Mouse (Mus musculus): ENCODE measurements around the gene Gm20388. TPM values are rescaled to one million over a fixed set of nuclear protein-coding genes. Genes with fewer than 3 reads are reported as not detected.

The Gm20388 gene
- polyA plus RNA-seq, 1 experiment from 2014 or later = not detected

- Histone ChIP-seq H3K27me3 (peaks cover 7% of the 10 kb centered on the region; the same call in 1 of the 2 replicates), H3K36me3 (no peaks in the 10 kb centered on the region), H3K4me2 (no peak overlapping the region), H3K4me1 (replicated peaks) (peaks cover 38% of the 10 kb centered on the region), H3K9me3 (replicated peaks) (no peaks in the 10 kb centered on the region), H3K27ac (no peak overlapping the region), H3K9ac (no peak overlapping the region), H3K4me3 (no peak overlapping the region)
- 87% methylated on average over 6 of the region's 6 CpGs for whole genome bisulfite sequencing
- no peak for ATAC-seq (replicated peaks; ENCODE audit: insufficient number of reproducible peaks, insufficient read depth, low FRiP score, low read depth)
These were observed 2127.4 kb downstream of the Gm20388 start for GRCm38 (mm10) chr8:122038076-122038475.

GRCm38 (mm10) chr8:122039452-122039851 lies 2128.8 kb downstream of the Gm20388 start:
- ATAC-seq (replicated peaks; ENCODE audit: insufficient number of reproducible peaks, insufficient read depth, low FRiP score, low read depth) = no peak
- Histone ChIP-seq H3K4me2 (no peak overlapping the region), H3K27me3 (peaks cover 11% of the 10 kb centered on the region), H3K4me3 (no peak overlapping the region), H3K9me3 (replicated peaks) (no peaks in the 10 kb centered on the region), H3K9ac (no peak overlapping the region), H3K4me1 (replicated peaks) (peaks cover 43% of the 10 kb centered on the region), H3K27ac (no peak overlapping the region), H3K36me3 (no peaks in the 10 kb centered on the region)
- 63% methylated on average over 4 of the region's 4 CpGs for WGBS

GRCm38 (mm10) chr8:122047206-122047870 lies 2136.7 kb downstream of the Gm20388 start:
- Histone ChIP-seq H3K36me3 (no peaks in the 10 kb centered on the region), H3K27ac (no peak overlapping the region), H3K9ac (no peak overlapping the region), H3K4me2 (no peak overlapping the region), H3K4me1 (replicated peaks) (peaks cover 15% of the 10 kb centered on the region), H3K9me3 (replicated peaks) (no peaks in the 10 kb centered on the region), H3K27me3 (peaks cover 7% of the 10 kb centered on the region; the same call in 1 of the 2 replicates), H3K4me3 (no peak overlapping the region)
- ATAC-seq (replicated peaks; ENCODE audit: insufficient number of reproducible peaks, insufficient read depth, low FRiP score, low read depth) = no peak
- 69% methylated on average over 15 of the region's 15 CpGs for WGBS

GRCm38 (mm10) chr8:122049266-122049665 lies 2138.6 kb downstream of the Gm20388 start:
- 90% methylated on average over 4 of the region's 4 CpGs for WGBS
- H3K27me3 ChIP-seq = peaks cover 2% of the 10 kb centered on the region; the same call in 1 of the 2 replicates
- no peak overlapping the region for H3K9ac ChIP-seq
- no peaks in the 10 kb centered on the region for H3K9me3 ChIP-seq (replicated peaks)
- 0 out of 2 replicates have a peak, but pooled peaks cover 4% of the 10 kb centered on the region for H3K4me1 ChIP-seq (replicated peaks)
- H3K36me3 ChIP-seq = no peaks in the 10 kb centered on the region
- ATAC-seq (replicated peaks; ENCODE audit: insufficient number of reproducible peaks, insufficient read depth, low FRiP score, low read depth) = no peak
- H3K4me3 ChIP-seq = no peak overlapping the region
- no peak overlapping the region for H3K27ac ChIP-seq
- no peak overlapping the region for H3K4me2 ChIP-seq

GRCm38 (mm10) chr8:122049923-122050322 lies 2139.3 kb downstream of the Gm20388 start:
- no peak overlapping the region for H3K4me3 ChIP-seq
- no peak overlapping the region for H3K27ac ChIP-seq
- 70% methylated on average over 2 of the region's 2 CpGs for WGBS
- H3K4me1 ChIP-seq (replicated peaks) = 0 out of 2 replicates have a peak, but pooled peaks cover 4% of the 10 kb centered on the region
- ATAC-seq (replicated peaks; ENCODE audit: insufficient number of reproducible peaks, insufficient read depth, low FRiP score, low read depth) = no peak
- H3K36me3 ChIP-seq = no peaks in the 10 kb centered on the region
- H3K9me3 ChIP-seq (replicated peaks) = no peaks in the 10 kb centered on the region
- H3K4me2 ChIP-seq = no peak overlapping the region
- H3K27me3 ChIP-seq = no peaks in the 10 kb centered on the region
- no peak overlapping the region for H3K9ac ChIP-seq

- Histone ChIP-seq H3K4me1 (replicated peaks) (0 out of 2 replicates have a peak, but pooled peaks cover 7% of the 10 kb centered on the region), H3K4me2 (no peak overlapping the region), H3K9ac (no peak overlapping the region), H3K27me3 (no peaks in the 10 kb centered on the region), H3K4me3 (no peak overlapping the region), H3K36me3 (no peaks in the 10 kb centered on the region), H3K9me3 (replicated peaks) (no peaks in the 10 kb centered on the region), H3K27ac (no peak overlapping the region)
- ATAC-seq (replicated peaks; ENCODE audit: insufficient number of reproducible peaks, insufficient read depth, low FRiP score, low read depth) = no peak
- WGBS = 83% methylated on average over 9 of the region's 9 CpGs
These were observed 2140.0 kb downstream of the Gm20388 start for GRCm38 (mm10) chr8:122050620-122051019.

GRCm38 (mm10) chr8:122055321-122055720 lies 2144.7 kb downstream of the Gm20388 start:
- peaks cover 24% of the 10 kb centered on the region for H3K4me1 ChIP-seq (replicated peaks)

GRCm38 (mm10) chr8:122056113-122056512 lies 2145.5 kb downstream of the Gm20388 start:
- Histone ChIP-seq H3K27me3 (peaks cover 8% of the 10 kb centered on the region), H3K4me1 (replicated peaks) (peaks cover 24% of the 10 kb centered on the region), H3K9ac (no peak overlapping the region), H3K4me2 (no peak overlapping the region), H3K27ac (no peak overlapping the region), H3K9me3 (replicated peaks) (no peaks in the 10 kb centered on the region), H3K36me3 (no peaks in the 10 kb centered on the region), H3K4me3 (no peak overlapping the region)
- ATAC-seq (replicated peaks; ENCODE audit: insufficient number of reproducible peaks, insufficient read depth, low FRiP score, low read depth) = no peak
- 32% methylated on average over 1 of the region's 1 CpGs for WGBS

More at GRCm38 (mm10) chr8:122055321-122055720, 2144.7 kb downstream of the Gm20388 start:
- H3K27me3 ChIP-seq = peaks cover 8% of the 10 kb centered on the region
- ATAC-seq (replicated peaks; ENCODE audit: insufficient number of reproducible peaks, insufficient read depth, low FRiP score, low read depth) = no peak
- H3K9ac ChIP-seq = no peak overlapping the region
- no peak overlapping the region for H3K4me2 ChIP-seq
- H3K4me3 ChIP-seq = no peak overlapping the region
- no peaks in the 10 kb centered on the region for H3K9me3 ChIP-seq (replicated peaks)
- WGBS = 64% methylated on average over 10 of the region's 10 CpGs
- no peak overlapping the region for H3K27ac ChIP-seq
- H3K36me3 ChIP-seq = no peaks in the 10 kb centered on the region

- no peak overlapping the region for H3K4me2 ChIP-seq
- H3K4me3 ChIP-seq = no peak overlapping the region
- H3K27ac ChIP-seq = no peak overlapping the region
- H3K9ac ChIP-seq = no peak overlapping the region
- H3K27me3 ChIP-seq = peaks cover 8% of the 10 kb centered on the region
- H3K4me1 ChIP-seq (replicated peaks) = peaks cover 24% of the 10 kb centered on the region
- no peaks in the 10 kb centered on the region for H3K9me3 ChIP-seq (replicated peaks)
- peak; percentile 29; the same call in 1 of the 2 replicates for ATAC-seq (replicated peaks; ENCODE audit: insufficient number of reproducible peaks, insufficient read depth, low FRiP score, low read depth)
- WGBS = 27% methylated on average over 7 of the region's 7 CpGs
- H3K36me3 ChIP-seq = no peaks in the 10 kb centered on the region
These were observed 2146.2 kb downstream of the Gm20388 start for GRCm38 (mm10) chr8:122056882-122057281.

- no peaks in the 10 kb centered on the region for H3K9me3 ChIP-seq (replicated peaks)
- peaks cover 24% of the 10 kb centered on the region for H3K4me1 ChIP-seq (replicated peaks)
- H3K27ac ChIP-seq = no peak overlapping the region
- H3K36me3 ChIP-seq = no peaks in the 10 kb centered on the region
- no peak overlapping the region for H3K4me2 ChIP-seq
- H3K9ac ChIP-seq = no peak overlapping the region
- peaks cover 8% of the 10 kb centered on the region for H3K27me3 ChIP-seq
- ATAC-seq (replicated peaks; ENCODE audit: insufficient number of reproducible peaks, insufficient read depth, low FRiP score, low read depth) = no peak
- 51% methylated on average over 9 of the region's 9 CpGs for WGBS
- H3K4me3 ChIP-seq = no peak overlapping the region
These were observed 2147.9 kb downstream of the Gm20388 start for GRCm38 (mm10) chr8:122058510-122058909.

GRCm38 (mm10) chr8:122058951-122059350 lies 2148.3 kb downstream of the Gm20388 start:
- Histone ChIP-seq H3K27ac (no peak overlapping the region), H3K4me2 (no peak overlapping the region), H3K4me3 (no peak overlapping the region), H3K36me3 (no peaks in the 10 kb centered on the region), H3K4me1 (replicated peaks) (peaks cover 24% of the 10 kb centered on the region), H3K9me3 (replicated peaks) (no peaks in the 10 kb centered on the region), H3K27me3 (peaks cover 8% of the 10 kb centered on the region), H3K9ac (no peak overlapping the region)
- no peak for ATAC-seq (replicated peaks; ENCODE audit: insufficient number of reproducible peaks, insufficient read depth, low FRiP score, low read depth)
- WGBS = 61% methylated on average over 8 of the region's 8 CpGs
